Mouse (Mus musculus) lung, postnatal 0 days (tissue): Measurements from ENCODE around the gene Ep400.

Source experiments
- CTCF ChIP-seq: IDR thresholded peaks from 2 replicates; pipeline ENCODE4 v1.5.1; 2016; ENCODE audit warnings: antibody characterized with exemption, mild to moderate bottlenecking
- EP300 ChIP-seq: IDR thresholded peaks from 2 replicates; pipeline ENCODE4 v1.6.1; 2016; ENCODE audit warnings: antibody characterized with exemption, mild to moderate bottlenecking, control low read depth

DNA sequence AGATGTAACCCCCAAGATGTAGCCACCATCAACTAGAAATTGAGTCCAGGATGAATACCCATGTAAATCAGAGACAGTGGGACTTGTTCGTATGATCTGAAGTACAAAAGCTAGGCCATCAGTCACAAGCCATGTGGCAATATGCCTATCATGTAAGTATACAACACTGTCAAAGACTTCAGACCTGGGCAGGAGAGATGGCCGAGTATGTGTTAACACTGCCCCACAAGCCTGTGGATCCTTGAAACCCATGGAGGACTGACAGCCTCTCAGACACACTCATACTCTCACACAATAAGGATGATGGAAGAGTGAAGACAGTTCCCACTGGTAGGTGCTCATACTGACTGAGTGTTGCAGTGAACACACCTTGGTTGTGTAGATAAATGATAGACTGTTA is 5.6 kb upstream of the Ep400 start:
- no peak for TF ChIP-seq CTCF
- no peak for TF ChIP-seq EP300
